Mouse (Mus musculus) liver, postnatal 0 days (tissue): ENCODE measurements around the gene Trmt11. TPM values are rescaled to one million over a fixed set of nuclear protein-coding genes. Genes with fewer than 3 reads are reported as not detected.

Source experiments
- ATAC-seq: fragments of 200-750 bp; cut with Nextera tagmentation; 2 replicates; pipeline ENCODE4 v1.8.0; 2017; ENCODE audit warnings: mild to moderate bottlenecking, moderate library complexity
- DNase-seq: peaks from one replicate; pipeline ENCODE4 v3.0.0-alpha.2; 2016
- H3K27ac ChIP-seq: fragments of 300-500 bp; sonication (generic); 2 replicates; pipeline ENCODE4 v1.5.1; 2014; ENCODE audit warnings: antibody characterized with exemption, moderate library complexity, mild to moderate bottlenecking, low read depth
- H3K27me3 ChIP-seq: fragments of 300-500 bp; sonication (generic); 2 replicates; pipeline ENCODE4 v1.6.1; 2014; ENCODE audit warnings: low read length, control low read depth, mixed read lengths; ENCODE audit not compliant: insufficient read depth
- H3K36me3 ChIP-seq: fragments of 300-500 bp; sonication (generic); replicated peaks from 2 replicates; pipeline ENCODE4 v1.6.1; 2014; ENCODE audit warnings: mild to moderate bottlenecking, control low read depth, low read length, moderate library complexity, mixed read lengths; ENCODE audit not compliant: insufficient read depth
- H3K4me1 ChIP-seq: fragments of 300-500 bp; sonication (generic); 2 replicates; pipeline ENCODE4 v1.6.1; 2014; ENCODE audit warnings: antibody characterized with exemption, mild to moderate bottlenecking, control low read depth; ENCODE audit not compliant: insufficient read depth
- H3K4me2 ChIP-seq: fragments of 300-500 bp; sonication (generic); 2 replicates; pipeline ENCODE4 v1.6.1; 2014; ENCODE audit warnings: low read depth, mild to moderate bottlenecking, low read length, moderate library complexity, mixed read lengths
- H3K4me3 ChIP-seq: fragments of 300-500 bp; sonication (generic); 2 replicates; pipeline ENCODE4 v1.5.1; 2014; ENCODE audit warnings: low read depth, low read length
- H3K9ac ChIP-seq: fragments of 300-500 bp; sonication (generic); replicated peaks from 2 replicates; pipeline ENCODE4 v1.6.1; 2014; ENCODE audit warnings: mild to moderate bottlenecking, moderate library complexity
- H3K9me3 ChIP-seq: fragments of 300-500 bp; sonication (generic); 2 replicates; pipeline ENCODE4 v1.6.1; 2016; ENCODE audit warnings: mild to moderate bottlenecking, control low read depth, low read length, mixed read lengths
- CTCF ChIP-seq: sonication (generic); IDR thresholded peaks from 2 replicates; pipeline ENCODE4 v1.5.1; 2016; ENCODE audit warnings: antibody characterized with exemption, low read depth
- EP300 ChIP-seq: IDR thresholded peaks from 2 replicates; pipeline ENCODE4 v1.6.1; 2016; ENCODE audit warnings: antibody characterized with exemption, low read depth, mild to moderate bottlenecking
- WGBS: fragments of 180-500 bp; shearing (Covaris S2); extraction: QIAGEN DNeasy Blood & Tissue Kit; methylation state at CpG from one replicate; pipeline ENCODE4 v1.1.7; 2014; ENCODE audit not compliant: insufficient replicate concordance; 5-methylcytosine and 5-hydroxymethylcytosine counted together
- polyA plus RNA-seq: library from polyadenylated mRNA; unstranded; fragments of >200 nt; fragmentation: Nextera tagmentation; extraction: Ambion mirVana; gene quantifications from 2 replicates; pipeline ENCODE4 v1.2.1, GENCODE M21; 2015

The Trmt11 gene
- polyA plus RNA-seq, 1 experiment from 2014 or later: 9.9 TPM

DNA sequence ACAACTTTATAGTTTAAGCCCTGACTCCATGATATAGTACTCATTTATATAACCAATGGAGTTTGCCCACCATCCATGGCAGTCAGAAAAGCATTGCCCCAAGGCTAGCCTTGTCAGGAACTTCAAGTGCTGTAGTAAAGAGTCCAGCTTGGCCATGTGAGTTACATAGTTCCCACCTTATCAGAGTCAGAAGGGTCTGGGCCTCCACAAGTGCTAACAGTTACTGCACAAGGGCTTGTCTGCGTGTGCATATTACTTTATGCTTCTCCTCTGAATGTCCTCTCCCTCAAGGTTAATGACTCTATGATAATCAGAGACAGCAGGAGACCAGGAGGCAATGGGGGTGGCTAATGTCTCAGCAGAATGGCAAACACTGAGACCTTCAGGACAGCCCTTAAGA lies 73.4 kb downstream of the Trmt11 start:
- Histone ChIP-seq H3K36me3 (no peaks in the 10 kb centered on the region), H3K27ac (no peak overlapping the region), H3K27me3 (no peaks in the 10 kb centered on the region), H3K9me3 (no peaks in the 10 kb centered on the region), H3K4me3 (no peak overlapping the region), H3K4me1 (no peaks in the 10 kb centered on the region), H3K4me2 (no peak overlapping the region), H3K9ac (no peak overlapping the region)
- no peak for ATAC-seq
- DNase-seq: no peak
- TF ChIP-seq EP300 (no peak), CTCF (no peak)
- 82% methylated on average over 1 of the region's 1 CpGs for WGBS

DNA sequence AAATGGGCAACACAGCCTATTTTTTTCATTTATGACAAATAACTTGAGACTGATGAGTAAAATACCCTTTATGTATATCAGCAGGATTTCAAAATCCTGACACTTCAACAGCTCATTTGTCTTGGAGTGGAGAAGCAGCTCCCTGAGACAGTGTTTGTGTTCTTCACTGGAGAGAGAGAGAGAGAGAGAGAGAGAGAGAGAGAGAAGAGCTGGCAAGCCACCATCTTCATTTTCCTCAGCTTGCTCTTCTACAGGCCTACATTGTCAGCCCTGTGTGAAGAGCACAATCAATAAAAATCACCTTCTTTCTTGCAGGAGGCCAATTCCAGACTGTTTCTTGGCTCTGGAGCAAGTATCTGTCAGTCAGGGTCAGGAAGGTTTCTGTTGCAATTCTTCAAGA lies 78.8 kb downstream of the Trmt11 start:
- no peak overlapping the region for H3K4me2 ChIP-seq
- DNase-seq (no peak), ATAC-seq (no peak)
- H3K27ac ChIP-seq: no peak overlapping the region
- no peaks in the 10 kb centered on the region for H3K36me3 ChIP-seq
- no peak overlapping the region for H3K9ac ChIP-seq
- H3K27me3 ChIP-seq: no peaks in the 10 kb centered on the region
- no peaks in the 10 kb centered on the region for H3K9me3 ChIP-seq
- no peak overlapping the region for H3K4me3 ChIP-seq
- no peak for TF ChIP-seq EP300
- no peak for TF ChIP-seq CTCF
- no peaks in the 10 kb centered on the region for H3K4me1 ChIP-seq

DNA sequence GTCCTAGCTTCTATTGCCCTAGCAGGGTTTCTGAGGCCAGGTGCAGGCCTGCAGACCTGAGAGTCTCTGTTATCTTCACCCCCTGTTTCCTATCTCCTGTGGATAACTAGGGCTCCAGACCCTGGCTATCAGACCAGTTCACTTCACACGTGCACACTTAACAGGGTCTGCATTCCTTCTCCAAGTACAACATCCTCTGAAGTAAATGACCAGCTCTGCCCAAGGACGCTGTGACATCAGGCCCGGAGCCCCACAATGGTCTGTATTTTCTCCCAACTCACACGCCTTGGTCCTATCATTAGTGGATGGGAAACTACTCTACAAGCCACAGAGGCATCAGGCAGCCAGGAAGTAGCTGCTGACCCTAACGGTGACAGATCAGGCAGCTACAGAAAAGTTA lies 81.4 kb downstream of the Trmt11 start:
- no peaks in the 10 kb centered on the region for H3K9me3 ChIP-seq
- DNase-seq (no peak), ATAC-seq (no peak)
- no peaks in the 10 kb centered on the region for H3K36me3 ChIP-seq
- H3K27me3 ChIP-seq: no peaks in the 10 kb centered on the region
- no peak overlapping the region for H3K4me3 ChIP-seq
- no peak overlapping the region for H3K9ac ChIP-seq
- WGBS: 67% methylated on average over 5 of the region's 5 CpGs
- no peaks in the 10 kb centered on the region for H3K4me1 ChIP-seq
- no peak overlapping the region for H3K27ac ChIP-seq
- TF ChIP-seq EP300 (no peak), CTCF (no peak)
- no peak overlapping the region for H3K4me2 ChIP-seq

DNA sequence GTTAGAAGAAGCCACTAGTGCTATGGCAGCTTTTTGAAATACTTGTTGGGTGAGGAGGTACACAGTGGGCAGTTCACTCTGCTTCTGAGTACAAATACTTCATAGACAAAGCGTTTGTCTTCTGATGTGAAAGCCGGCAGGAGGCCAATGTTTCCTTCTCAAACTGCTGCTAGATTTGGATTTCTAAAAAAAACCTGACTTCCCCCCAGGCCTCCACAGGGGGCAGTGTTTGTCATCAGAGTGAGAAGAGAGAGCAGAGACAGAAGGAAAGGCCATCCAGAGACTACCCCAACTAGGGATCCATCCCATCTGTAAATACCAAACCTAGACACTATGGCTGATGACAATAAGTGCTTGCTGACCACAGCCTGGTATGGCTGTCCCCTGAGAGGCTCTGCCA lies 83.3 kb downstream of the Trmt11 start:
- no peaks in the 10 kb centered on the region for H3K36me3 ChIP-seq
- H3K4me1 ChIP-seq: no peaks in the 10 kb centered on the region
- no peaks in the 10 kb centered on the region for H3K27me3 ChIP-seq
- no peak for ATAC-seq
- H3K27ac ChIP-seq: no peak overlapping the region
- WGBS: 54% methylated on average over 2 of the region's 2 CpGs
- no peak overlapping the region for H3K9ac ChIP-seq
- H3K4me3 ChIP-seq: no peak overlapping the region
- TF ChIP-seq EP300: no peak
- TF ChIP-seq CTCF: 0 out of 2 replicates have a peak, but pooled peaks have one; percentile 24
- no peaks in the 10 kb centered on the region for H3K9me3 ChIP-seq
- H3K4me2 ChIP-seq: no peak overlapping the region
- no peak for DNase-seq

DNA sequence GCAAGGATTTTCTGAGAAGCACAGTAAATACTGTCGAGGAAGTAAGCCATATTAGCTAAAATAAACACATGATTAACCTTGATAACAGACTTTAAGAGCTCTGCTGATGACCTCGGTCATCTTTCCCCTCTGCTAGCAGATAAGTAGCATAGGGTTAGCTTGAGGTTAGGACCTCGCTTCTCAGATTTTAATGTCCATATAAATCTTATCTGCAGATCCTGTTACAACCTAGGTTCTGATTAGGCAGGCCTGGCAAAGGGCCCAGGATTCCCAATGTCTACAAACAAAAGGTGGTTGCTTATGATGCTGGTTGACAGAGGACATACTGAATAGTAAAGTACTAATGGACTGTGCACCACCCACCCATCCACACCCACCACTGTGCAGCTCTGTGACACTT lies 83.8 kb downstream of the Trmt11 start:
- no peaks in the 10 kb centered on the region for H3K36me3 ChIP-seq
- no peak for TF ChIP-seq EP300
- no peak for TF ChIP-seq CTCF
- H3K9me3 ChIP-seq: no peaks in the 10 kb centered on the region
- H3K4me2 ChIP-seq: no peak overlapping the region
- H3K27ac ChIP-seq: no peak overlapping the region
- 57% methylated on average over 3 of the region's 3 CpGs for WGBS
- H3K4me3 ChIP-seq: no peak overlapping the region
- H3K4me1 ChIP-seq: no peaks in the 10 kb centered on the region
- no peak overlapping the region for H3K9ac ChIP-seq
- H3K27me3 ChIP-seq: no peaks in the 10 kb centered on the region
- DNase-seq (no peak), ATAC-seq (no peak)

DNA sequence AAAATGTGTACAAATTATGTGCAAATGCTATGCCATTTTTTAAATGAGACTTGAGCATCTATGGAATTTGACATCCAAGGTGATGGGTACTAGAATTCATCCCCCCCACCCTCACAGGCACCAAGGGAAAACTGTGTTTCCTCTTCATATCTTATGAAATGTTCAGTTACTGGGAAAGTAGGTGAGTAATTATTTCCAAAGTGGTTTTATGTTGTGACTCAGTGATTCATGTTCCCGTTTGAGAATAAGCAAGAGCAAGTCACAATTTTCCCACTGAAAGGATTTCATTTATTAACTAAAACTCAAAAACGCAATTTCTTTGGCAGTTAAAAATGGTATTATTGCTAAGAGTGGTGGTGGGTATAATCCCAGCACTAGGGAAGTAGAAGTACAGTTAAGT lies 95.8 kb downstream of the Trmt11 start:
- Histone ChIP-seq H3K27me3 (no peaks in the 10 kb centered on the region), H3K9ac (no peak overlapping the region), H3K27ac (no peak overlapping the region), H3K36me3 (no peaks in the 10 kb centered on the region), H3K9me3 (no peaks in the 10 kb centered on the region), H3K4me3 (no peak overlapping the region), H3K4me2 (no peak overlapping the region), H3K4me1 (no peaks in the 10 kb centered on the region)
- ATAC-seq: no peak
- TF ChIP-seq EP300 (no peak), CTCF (no peak)
- WGBS: 63% methylated on average over 2 of the region's 2 CpGs
- no peak for DNase-seq

DNA sequence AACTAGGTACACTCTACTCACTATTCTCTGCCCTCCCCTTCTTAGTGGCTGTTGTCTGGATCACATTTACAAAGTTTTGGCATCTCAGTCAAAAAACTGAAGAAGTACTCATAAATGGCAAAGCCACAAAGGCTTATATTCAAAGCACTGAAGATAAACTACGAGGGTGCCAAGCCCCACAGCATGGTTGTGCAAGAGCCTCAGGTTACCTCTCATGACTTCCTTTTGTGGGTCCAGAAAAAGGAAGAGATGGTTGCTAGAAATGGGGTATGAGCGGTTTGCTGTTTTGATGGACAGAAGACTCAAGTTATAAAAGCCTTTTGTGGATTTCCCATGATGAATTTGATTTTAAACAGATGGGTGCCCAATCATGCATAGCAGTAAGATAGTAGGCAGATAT lies 97.4 kb downstream of the Trmt11 start:
- no peak for TF ChIP-seq CTCF
- no peak for TF ChIP-seq EP300
- Histone ChIP-seq H3K27ac (no peak overlapping the region), H3K4me3 (no peak overlapping the region), H3K9ac (no peak overlapping the region), H3K4me2 (no peak overlapping the region), H3K4me1 (no peaks in the 10 kb centered on the region), H3K27me3 (no peaks in the 10 kb centered on the region), H3K9me3 (no peaks in the 10 kb centered on the region), H3K36me3 (no peaks in the 10 kb centered on the region)
- DNase-seq: no peak
- no peak for ATAC-seq
- WGBS: 35% methylated on average over 2 of the region's 2 CpGs
